Mouse (Mus musculus) adrenal gland, adult 18-20 months (tissue): ENCODE measurements around the gene Olfr1368. TPM values are rescaled to one million over a fixed set of nuclear protein-coding genes. Genes with fewer than 3 reads are reported as not detected.

Experiments
- total RNA-seq, 2 experiments: library from RNA; stranded (reverse); gene quantifications; 1 replicate in 1 of 2; 2 replicates in 1 of 2; pipeline ENCODE4 v1.2.3; 2021

Olfr1368 gene
- total RNA-seq, 2 experiments from 2014 or later: not detected

Other genes starting within 250 kb of the Olfr1368 start
- gene Olfr1370, start 70.9 kb downstream of the Olfr1368 start, total RNA-seq: not detected
- gene Olfr1369-ps1, start 34.4 kb downstream of the Olfr1368 start, total RNA-seq: not detected
- gene Olfr263, start 16.2 kb downstream of the Olfr1368 start, total RNA-seq: not detected
- gene Trim27, start 33.6 kb upstream of the Olfr1368 start, total RNA-seq: 10 to 100 TPM; 45.3 to 49.9 TPM
- not detected for gene Gpx5, start 146.9 kb upstream of the Olfr1368 start, total RNA-seq
- not detected for gene Gpx6, start 166.3 kb upstream of the Olfr1368 start, total RNA-seq
- not detected for gene Olfr1367, start 201.0 kb upstream of the Olfr1368 start, total RNA-seq
- 1 to 10 TPM; 9.5 to 9.8 TPM for gene Zscan12, start 217.0 kb upstream of the Olfr1368 start, total RNA-seq